Mouse (Mus musculus): ENCODE results near the gene Spin4. TPM values are rescaled to one million over a fixed set of nuclear protein-coding genes. Genes with fewer than 3 reads are reported as not detected.
A peak's percentile ranks its signal among the peaks of the same experiment; 100 is the strongest.

Spin4 gene
- polyA plus RNA-seq (2015; fragmentation: Nextera tagmentation; extraction: Ambion mirVana) = 4.0 and 4.3 TPM in 2 replicates

GRCm38 (mm10) chrX:95026361-95026892 lies at the start of gene Spin4:
TSS of gene Spin4 (minus strand) at chrX:95026682.
- Histone ChIP-seq H3K9me3 (no peaks in the 10 kb centered on the region), H3K4me1 (0 out of 2 replicates have a peak, but pooled peaks cover 3% of the 10 kb centered on the region), H3K27me3 (replicated peaks) (no peaks in the 10 kb centered on the region), H3K36me3 (no peaks in the 10 kb centered on the region), H3K9ac (peak within 1 kb of the TSS; percentile 81), H3K4me3 (peak within 1 kb of the TSS; percentile 64), H3K4me2 (peak within 1 kb of the TSS; percentile 73), H3K27ac (replicated peaks) (peak within 1 kb of the TSS; percentile 92)
- ATAC-seq (ENCODE audit: extremely low read depth, insufficient number of reproducible peaks, low FRiP score, low TSS enrichment) = peak; percentile 86
- WGBS = 9% methylated on average over 28 of the region's 30 CpGs

GRCm38 (mm10) chrX:95027907-95028306 lies 1.4 kb upstream of the Spin4 start:
- ATAC-seq (ENCODE audit: extremely low read depth, insufficient number of reproducible peaks, low FRiP score, low TSS enrichment) = no peak
- H3K36me3 ChIP-seq = no peaks in the 10 kb centered on the region
- H3K4me2 ChIP-seq = no peak overlapping the region
- no peak overlapping the region for H3K27ac ChIP-seq (replicated peaks)
- no peak overlapping the region for H3K9ac ChIP-seq
- no peaks in the 10 kb centered on the region for H3K9me3 ChIP-seq
- 56% methylated on average over 5 of the region's 5 CpGs for WGBS
- H3K4me1 ChIP-seq = 0 out of 2 replicates have a peak, but pooled peaks cover 3% of the 10 kb centered on the region
- H3K27me3 ChIP-seq (replicated peaks) = no peaks in the 10 kb centered on the region
- no peak overlapping the region for H3K4me3 ChIP-seq

- WGBS = 11% methylated on average over 23 of the region's 23 CpGs
- Histone ChIP-seq H3K4me2 (peak overlapping the region; percentile 73), H3K27ac (replicated peaks) (peak overlapping the region; percentile 92), H3K4me3 (peak overlapping the region; percentile 64), H3K4me1 (0 out of 2 replicates have a peak, but pooled peaks cover 3% of the 10 kb centered on the region), H3K27me3 (replicated peaks) (no peaks in the 10 kb centered on the region), H3K9me3 (no peaks in the 10 kb centered on the region), H3K9ac (peak overlapping the region; percentile 81), H3K36me3 (no peaks in the 10 kb centered on the region)
- ATAC-seq (ENCODE audit: extremely low read depth, insufficient number of reproducible peaks, low FRiP score, low TSS enrichment) = no peak
These were observed 612 bp downstream of the Spin4 start for GRCm38 (mm10) chrX:95025779-95026360.

GRCm38 (mm10) chrX:95012033-95012432 lies 14.4 kb downstream of the Spin4 start:
- WGBS = 7% methylated on average over 4 of the region's 4 CpGs
- Histone ChIP-seq H3K9me3 (no peaks in the 10 kb centered on the region), H3K27me3 (replicated peaks) (0 out of 2 replicates have a peak, but pooled peaks cover 7% of the 10 kb centered on the region), H3K9ac (no peak overlapping the region), H3K27ac (replicated peaks) (no peak overlapping the region), H3K4me3 (no peak overlapping the region), H3K4me2 (no peak overlapping the region), H3K4me1 (no peaks in the 10 kb centered on the region), H3K36me3 (no peaks in the 10 kb centered on the region)
- ATAC-seq (ENCODE audit: extremely low read depth, insufficient number of reproducible peaks, low FRiP score, low TSS enrichment) = no peak

GRCm38 (mm10) chrX:94998845-94999244 lies 27.6 kb downstream of the Spin4 start:
- no peak overlapping the region for H3K4me3 ChIP-seq
- no peak overlapping the region for H3K9ac ChIP-seq
- no peak overlapping the region for H3K27ac ChIP-seq (replicated peaks)
- 80% methylated on average over 11 of the region's 11 CpGs for WGBS
- H3K4me1 ChIP-seq = no peaks in the 10 kb centered on the region
- H3K4me2 ChIP-seq = no peak overlapping the region
- H3K36me3 ChIP-seq = no peaks in the 10 kb centered on the region
- no peaks in the 10 kb centered on the region for H3K9me3 ChIP-seq
- no peak for ATAC-seq (ENCODE audit: extremely low read depth, insufficient number of reproducible peaks, low FRiP score, low TSS enrichment)
- no peaks in the 10 kb centered on the region for H3K27me3 ChIP-seq (replicated peaks)

- Histone ChIP-seq H3K4me1 (no peaks in the 10 kb centered on the region), H3K4me2 (no peak overlapping the region), H3K9ac (no peak overlapping the region), H3K4me3 (no peak overlapping the region), H3K9me3 (no peaks in the 10 kb centered on the region), H3K36me3 (no peaks in the 10 kb centered on the region), H3K27ac (replicated peaks) (no peak overlapping the region), H3K27me3 (replicated peaks) (peaks cover 9% of the 10 kb centered on the region)
- 53% methylated on average over 3 of the region's 3 CpGs for WGBS
- no peak for ATAC-seq (ENCODE audit: extremely low read depth, insufficient number of reproducible peaks, low FRiP score, low TSS enrichment)
These were observed 32.4 kb downstream of the Spin4 start for GRCm38 (mm10) chrX:94994113-94994512.

- Histone ChIP-seq H3K27ac (replicated peaks) (no peak overlapping the region), H3K4me1 (no peaks in the 10 kb centered on the region), H3K9ac (peak overlapping the region; percentile 74; the same call in 1 of the 2 replicates), H3K36me3 (no peaks in the 10 kb centered on the region), H3K9me3 (no peaks in the 10 kb centered on the region), H3K4me2 (peak overlapping the region; percentile 70), H3K4me3 (peak overlapping the region; percentile 48), H3K27me3 (replicated peaks) (peaks cover 9% of the 10 kb centered on the region)
- no peak for ATAC-seq (ENCODE audit: extremely low read depth, insufficient number of reproducible peaks, low FRiP score, low TSS enrichment)
- WGBS = 59% methylated on average over 2 of the region's 2 CpGs
These were observed 35.6 kb downstream of the Spin4 start for GRCm38 (mm10) chrX:94990903-94991302.

- Histone ChIP-seq H3K4me2 (peak overlapping the region; percentile 70), H3K27ac (replicated peaks) (no peak overlapping the region), H3K27me3 (replicated peaks) (peaks cover 9% of the 10 kb centered on the region), H3K4me1 (no peaks in the 10 kb centered on the region), H3K36me3 (no peaks in the 10 kb centered on the region), H3K9ac (peak overlapping the region; percentile 74), H3K9me3 (no peaks in the 10 kb centered on the region), H3K4me3 (peak overlapping the region; percentile 48)
- ATAC-seq (ENCODE audit: extremely low read depth, insufficient number of reproducible peaks, low FRiP score, low TSS enrichment) = no peak
- WGBS = 16% methylated on average over 29 of the region's 29 CpGs
These were observed 36.2 kb downstream of the Spin4 start for GRCm38 (mm10) chrX:94990080-94990825.

Other genes with a start within 250 kb of the Spin4 start
- 10.3 and 10.7 TPM in 2 replicates for gene Arhgef9, start 170.2 kb upstream of the Spin4 start, polyA plus RNA-seq (2015; fragmentation: Nextera tagmentation; extraction: Ambion mirVana)

Data from heart, embryonic 13.5 days (tissue).